ENCODE assay signal across 9 mouse cellular contexts in the genomic region with DNA sequence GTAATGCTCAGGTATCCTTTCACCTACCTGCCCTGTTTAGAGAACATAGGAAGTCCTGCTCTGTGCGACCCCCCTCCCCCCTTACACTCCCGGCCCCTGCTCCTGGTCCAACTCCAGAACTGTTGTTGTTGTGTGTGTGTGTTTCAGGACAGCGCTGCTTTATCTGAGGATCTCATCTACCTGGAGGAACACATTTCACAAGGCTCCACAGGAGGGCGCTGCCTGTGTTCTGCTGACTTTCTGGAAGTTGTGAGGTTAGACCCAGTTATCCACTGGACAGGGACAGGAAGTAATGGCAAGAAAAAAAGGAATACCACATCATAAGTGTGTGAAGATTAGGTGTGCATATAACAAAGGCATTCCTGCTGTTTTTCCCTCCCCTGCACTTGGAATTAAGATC.
DNase-seq lines count a peak whose midpoint lies in the region; ATAC-seq and TF ChIP-seq lines count a peak whose summit lies in the region.
"Had no signal": no experiment of that assay in that cellular context is flagged by ENCODE, and none has a peak within 500 bp of the region (broad histone marks: within the 10 kb centered on the region; RNA-seq: fewer than 3 reads in every experiment).

No protein-coding gene starts in this region.

- WGBS in lung, postnatal 0 days, result 64% methylated on average over 4 of the region's 4 CpGs

- no peaks in the 10 kb centered on the region for H3K36me3 ChIP-seq in lung, postnatal 0 days (ENCODE audit: insufficient read depth, low read length)

- H3K27me3 ChIP-seq in lung, postnatal 0 days (replicated peaks; ENCODE audit: insufficient read depth, low read length), result no peaks in the 10 kb centered on the region
- H3K27me3 ChIP-seq: megakaryocyte, embryonic 14.5 days had no signal

- no peak overlapping the region for H3K27ac ChIP-seq in layer of hippocampus, adult 2 months
- H3K27ac ChIP-seq in lung, postnatal 0 days (ENCODE audit: low read length), result no peak overlapping the region

- H3K9me3 ChIP-seq in lung, postnatal 0 days (ENCODE audit: low read length), result no peaks in the 10 kb centered on the region

- TF ChIP-seq CTCF in layer of hippocampus, adult 2 months (conservative IDR thresholded peaks at IDR 0.05), result peak; percentile 62
- peak; percentile 72 for TF ChIP-seq CTCF in lung, postnatal 0 days (IDR thresholded peaks at IDR 0.05)

- H3K9ac ChIP-seq in lung, postnatal 0 days (replicated peaks; ENCODE audit: low read depth), result no peak overlapping the region

- TF ChIP-seq EP300 in lung, postnatal 0 days (IDR thresholded peaks at IDR 0.05), result no peak

- ATAC-seq in lung, postnatal 0 days, result no peak; the same call in 1 of the 2 replicates

- H3K4me1 ChIP-seq in lung, postnatal 0 days (ENCODE audit: insufficient read depth, low read depth, low read length), result no peaks in the 10 kb centered on the region
- H3K4me1 ChIP-seq: megakaryocyte, embryonic 14.5 days had no signal

- no peak overlapping the region for H3K4me3 ChIP-seq in layer of hippocampus, adult 2 months
- no peak overlapping the region for H3K4me3 ChIP-seq in lung, postnatal 0 days (ENCODE audit: low read depth, low read length)
- H3K4me3 ChIP-seq: megakaryocyte, embryonic 14.5 days had no signal

- DNase-seq in cerebellum, adult 9-10 months, result peak; percentile 2
- DNase-seq in cerebellum, adult 11 months, result no peak
- DNase-seq in layer of hippocampus, adult 2 months (ENCODE audit: low spot score in 2 of 2), result no peak
- no peak for DNase-seq in layer of hippocampus, adult 9-10 months (ENCODE audit: low spot score)
- peak; percentile 9 for DNase-seq in WW6 (ENCODE audit: low read depth, low spot score)
- DNase-seq in lung, postnatal 0 days (ENCODE audit: low spot score), result peak; percentile 26
- no peak for DNase-seq in thymus, postnatal 14 days
- DNase-seq in gastrocnemius, postnatal 36 days, result no peak

- intact Hi-C loops in gastrocnemius, postnatal 36 days (cut with DNase I), result no loop called here

- H3K4me2 ChIP-seq in lung, postnatal 0 days (replicated peaks; ENCODE audit: low read depth, low read length), result no peak overlapping the region

Comparison
In these comparisons a context has a peak if more than half of its experiments do, and no peak if none do; other contexts are left out.
1. DNase-seq: peak in cerebellum, adult 9-10 months (single experiment), WW6 (single experiment) and lung, postnatal 0 days (single experiment); none in cerebellum, adult 11 months (single experiment), layer of hippocampus, adult 2 months (0 of 2), layer of hippocampus, adult 9-10 months (single experiment), thymus, postnatal 14 days (single experiment) and gastrocnemius, postnatal 36 days (0 of 2).